Mouse (Mus musculus) midbrain, embryonic 11.5 days (tissue): ENCODE measurements at regions not wholly inside any gene's neighbourhood (a gene's known extent, or its start where the extent isn't known, plus 50 kb on each side); places are given as distances from the start of the nearest gene placed in this dataset.

Source experiments
- ATAC-seq: fragments of 200-750 bp; cut with Nextera tagmentation; 2 replicates; pipeline ENCODE4 v1.8.0; 2017; ENCODE audit warnings: moderate TSS enrichment, moderate library complexity; ENCODE audit not compliant: low FRiP score
- DNase-seq: peaks from one replicate; pipeline ENCODE4 v3.0.0; 2015; ENCODE audit warnings: low spot score; ENCODE audit errors: missing footprints
- H3K27ac ChIP-seq: fragments of 300-500 bp; sonication (generic); 2 replicates; pipeline ENCODE4 v1.5.1; 2014; ENCODE audit warnings: low read depth, low read length
- H3K27me3 ChIP-seq: fragments of 300-500 bp; sonication (generic); 2 replicates; pipeline ENCODE4 v1.6.1; 2014; ENCODE audit warnings: mild to moderate bottlenecking, low read length, moderate library complexity, mixed read lengths; ENCODE audit not compliant: control insufficient read depth, insufficient read depth
- H3K36me3 ChIP-seq: fragments of 300-500 bp; sonication (generic); 2 replicates; pipeline ENCODE4 v1.6.1; 2014; ENCODE audit warnings: mild to moderate bottlenecking, low read length, moderate library complexity, mixed read lengths; ENCODE audit not compliant: control insufficient read depth, insufficient read depth
- H3K4me1 ChIP-seq: fragments of 300-500 bp; sonication (generic); 2 replicates; pipeline ENCODE4 v1.6.1; 2014; ENCODE audit warnings: low read length; ENCODE audit not compliant: control insufficient read depth, insufficient read depth
- H3K4me2 ChIP-seq: fragments of 300-500 bp; sonication (generic); 2 replicates; pipeline ENCODE4 v1.6.1; 2014; ENCODE audit warnings: mild to moderate bottlenecking, moderate library complexity
- H3K4me3 ChIP-seq: fragments of 300-500 bp; sonication (generic); 2 replicates; pipeline ENCODE4 v1.5.1; 2014; ENCODE audit warnings: low read depth, low read length
- H3K9ac ChIP-seq: fragments of 300-500 bp; sonication (generic); 2 replicates; pipeline ENCODE4 v1.6.1; 2014; ENCODE audit warnings: low read length
- H3K9me3 ChIP-seq: fragments of 300-500 bp; sonication (generic); 2 replicates; pipeline ENCODE4 v1.6.1; 2016; ENCODE audit warnings: low read length; ENCODE audit not compliant: control insufficient read depth
- WGBS: fragments of 180-500 bp; shearing (Covaris S2); extraction: QIAGEN DNeasy Blood & Tissue Kit; methylation state at CpG from one replicate; pipeline ENCODE4 v1.1.7; 2014; 5-methylcytosine and 5-hydroxymethylcytosine counted together

DNA sequence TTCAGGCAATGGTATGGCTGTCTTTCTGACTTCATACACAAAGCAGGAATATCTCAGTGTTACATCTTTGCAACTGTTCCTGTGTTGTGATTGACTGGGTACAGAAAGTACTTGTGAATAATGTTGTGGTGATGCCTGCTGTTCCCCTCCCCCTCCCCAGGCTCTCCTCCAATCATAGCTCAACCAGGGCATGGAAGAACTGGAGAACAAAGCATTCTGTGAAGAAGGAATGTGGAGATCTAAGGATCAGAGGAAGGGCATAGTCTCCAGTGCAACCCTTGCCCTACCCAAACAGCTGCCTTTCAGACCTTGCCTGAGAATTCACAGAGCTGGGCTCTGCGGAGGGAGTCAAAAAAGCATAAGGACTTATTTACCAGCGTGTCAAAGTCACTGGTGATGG, 326.9 kb downstream of the Ice1 start:
- Histone ChIP-seq H3K36me3 (no peaks in the 10 kb centered on the region), H3K4me3 (no peak overlapping the region), H3K9ac (no peak overlapping the region), H3K27ac (no peak overlapping the region), H3K4me1 (peaks cover 5% of the 10 kb centered on the region), H3K27me3 (no peaks in the 10 kb centered on the region), H3K9me3 (no peaks in the 10 kb centered on the region), H3K4me2 (no peak overlapping the region)
- peak; percentile 76 for ATAC-seq
- no peak for DNase-seq
- 44% methylated on average over 2 of the region's 2 CpGs for WGBS

DNA sequence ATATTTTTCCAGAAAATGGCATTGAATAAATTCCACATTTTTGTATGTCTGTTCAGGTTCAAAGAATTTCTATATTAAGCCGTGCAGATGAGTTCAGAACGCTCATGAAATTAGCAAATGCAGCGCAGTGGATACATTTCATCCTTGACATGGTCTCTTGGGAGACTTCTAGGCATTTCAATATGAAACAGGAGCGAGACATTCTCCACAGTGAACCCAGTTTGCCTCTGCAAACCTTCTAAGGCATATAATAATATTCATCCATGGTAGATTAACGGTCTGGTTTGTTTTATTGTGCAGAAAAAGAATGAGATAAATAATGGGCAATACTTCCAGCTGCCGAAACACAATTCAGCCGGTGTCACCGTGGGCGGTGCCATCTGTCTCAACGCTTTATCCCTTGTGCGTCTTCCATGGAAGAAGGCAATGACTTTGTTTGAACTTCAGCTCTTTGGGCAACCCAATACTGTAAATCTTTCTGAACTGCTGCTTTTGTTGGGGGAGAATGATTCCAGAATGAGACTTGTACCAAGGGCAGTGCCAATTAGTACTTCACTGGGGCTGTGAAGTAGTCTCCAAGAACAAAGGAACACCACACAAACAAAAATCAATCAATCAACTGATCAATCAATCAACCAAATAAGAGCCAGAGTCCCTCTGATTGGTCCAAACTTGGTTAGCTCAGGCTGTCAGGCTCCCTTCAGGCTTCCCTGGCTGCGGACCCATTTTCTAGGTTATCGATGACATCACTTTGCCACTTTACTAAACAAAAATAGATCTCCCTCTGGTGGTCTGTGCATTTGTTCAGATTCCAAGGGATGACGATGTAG, 326.0 kb downstream of the Ice1 start:
- Histone ChIP-seq H3K4me3 (no peak overlapping the region), H3K27me3 (no peaks in the 10 kb centered on the region), H3K36me3 (no peaks in the 10 kb centered on the region), H3K4me1 (peaks cover 5% of the 10 kb centered on the region), H3K27ac (no peak overlapping the region), H3K4me2 (no peak overlapping the region), H3K9ac (no peak overlapping the region), H3K9me3 (no peaks in the 10 kb centered on the region)
- WGBS: 81% methylated on average over 14 of the region's 14 CpGs
- ATAC-seq (no peak), DNase-seq (no peak)

DNA sequence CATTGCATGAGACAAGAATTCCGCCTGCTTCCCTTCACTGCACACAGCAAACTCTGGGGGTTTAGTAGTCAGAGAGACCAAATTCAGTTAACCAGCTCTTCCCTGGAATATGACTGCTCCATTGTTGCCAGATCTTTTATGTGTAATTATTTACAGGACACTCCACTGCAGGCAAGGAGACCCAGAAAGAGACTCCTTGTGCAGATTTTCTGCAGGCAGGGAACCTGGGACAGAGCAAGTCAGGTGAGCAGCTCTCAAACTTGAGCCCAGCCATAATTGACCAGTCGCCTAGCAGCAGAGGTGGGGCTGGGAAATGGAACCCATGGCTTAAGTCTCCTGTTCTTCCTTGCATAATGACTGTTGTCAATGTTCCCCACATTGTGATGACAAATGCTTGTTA, 324.2 kb downstream of the Ice1 start:
- 74% methylated on average over 2 of the region's 2 CpGs for WGBS

DNA sequence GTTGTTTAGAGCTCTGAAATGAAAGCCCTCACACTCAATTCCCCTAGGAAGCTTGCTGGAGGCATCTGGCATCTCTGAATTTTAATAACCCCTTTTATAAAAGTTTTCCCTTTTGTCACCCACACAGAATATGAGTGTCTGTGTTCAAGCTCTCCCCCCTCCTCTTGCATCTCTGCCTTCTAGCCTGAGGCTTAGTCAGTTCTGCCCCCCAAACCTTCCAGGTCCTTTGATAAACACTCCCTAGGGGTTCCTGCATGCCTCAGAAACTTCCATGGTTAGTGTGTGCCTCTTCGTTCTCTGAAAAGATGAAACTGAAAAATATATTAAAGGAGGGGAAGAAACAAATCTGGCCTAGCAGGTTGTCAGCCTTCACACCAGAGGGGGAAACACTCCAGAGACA, 313.9 kb downstream of the Ice1 start:
- 65% methylated on average over 1 of the region's 1 CpGs for WGBS
- ATAC-seq: no peak
- Histone ChIP-seq H3K9me3 (no peaks in the 10 kb centered on the region), H3K36me3 (no peaks in the 10 kb centered on the region), H3K4me3 (no peak overlapping the region), H3K4me2 (no peak overlapping the region), H3K9ac (no peak overlapping the region), H3K4me1 (no peaks in the 10 kb centered on the region), H3K27ac (no peak overlapping the region), H3K27me3 (no peaks in the 10 kb centered on the region)
- DNase-seq: no peak

More for the DNA sequence above, 324.2 kb downstream of the Ice1 start:
- no peaks in the 10 kb centered on the region for H3K27me3 ChIP-seq
- no peak overlapping the region for H3K27ac ChIP-seq
- ATAC-seq (no peak), DNase-seq (no peak)
- no peaks in the 10 kb centered on the region for H3K36me3 ChIP-seq
- no peak overlapping the region for H3K4me2 ChIP-seq
- H3K9ac ChIP-seq: no peak overlapping the region
- H3K4me3 ChIP-seq: no peak overlapping the region
- peaks cover 5% of the 10 kb centered on the region for H3K4me1 ChIP-seq
- H3K9me3 ChIP-seq: no peaks in the 10 kb centered on the region

DNA sequence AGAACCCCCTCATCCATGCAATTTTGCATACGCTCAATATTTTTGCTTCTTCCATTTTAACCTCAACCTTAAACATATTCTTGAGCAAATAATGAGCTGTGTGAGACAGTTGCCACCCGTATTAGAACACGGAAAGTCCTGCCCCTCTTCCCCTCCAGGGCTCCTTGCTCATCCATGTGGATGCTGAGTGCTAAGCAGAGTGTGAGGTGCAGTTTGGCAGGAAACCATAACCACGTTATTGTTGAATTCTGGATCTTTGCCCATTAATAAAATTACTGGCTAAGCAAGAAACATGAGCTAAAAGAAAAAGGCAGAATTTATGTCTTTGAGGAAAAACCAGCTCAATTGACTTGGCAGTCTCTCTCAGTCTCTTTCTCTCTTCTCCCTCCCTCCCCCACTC, 301.4 kb downstream of the Ice1 start:
- H3K27ac ChIP-seq: no peak overlapping the region
- H3K9me3 ChIP-seq: no peaks in the 10 kb centered on the region
- H3K9ac ChIP-seq: no peak overlapping the region
- WGBS: 84% methylated on average over 4 of the region's 4 CpGs
- no peaks in the 10 kb centered on the region for H3K36me3 ChIP-seq
- DNase-seq (no peak), ATAC-seq (no peak)
- H3K4me1 ChIP-seq: 0 out of 2 replicates have a peak, but pooled peaks cover 3% of the 10 kb centered on the region
- no peak overlapping the region for H3K4me2 ChIP-seq
- H3K4me3 ChIP-seq: no peak overlapping the region
- no peaks in the 10 kb centered on the region for H3K27me3 ChIP-seq

DNA sequence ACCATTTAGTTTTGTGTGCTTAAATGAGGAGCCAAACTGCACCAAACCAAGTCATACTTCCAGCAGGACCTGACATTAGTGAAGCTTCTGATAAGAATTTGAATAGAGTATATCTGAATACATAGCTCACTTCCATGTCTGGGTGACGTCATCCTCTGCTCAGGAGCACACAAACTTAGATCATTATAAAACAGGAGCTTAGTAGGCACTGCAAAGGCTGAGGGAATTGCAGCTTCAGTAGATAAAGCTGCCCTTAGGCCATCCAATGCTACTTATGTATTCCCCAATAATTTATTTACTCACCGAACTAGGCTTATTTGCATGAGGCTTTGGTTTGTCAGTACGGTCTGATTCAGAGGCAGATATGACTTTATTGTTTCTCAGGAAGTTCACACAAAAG, 297.0 kb downstream of the Ice1 start:
- Histone ChIP-seq H3K27ac (no peak overlapping the region), H3K36me3 (no peaks in the 10 kb centered on the region), H3K27me3 (no peaks in the 10 kb centered on the region), H3K9me3 (no peaks in the 10 kb centered on the region), H3K4me1 (peaks cover 7% of the 10 kb centered on the region; the same call in 1 of the 2 replicates), H3K9ac (no peak overlapping the region), H3K4me3 (no peak overlapping the region), H3K4me2 (no peak overlapping the region)
- ATAC-seq (no peak), DNase-seq (no peak)
- 67% methylated on average over 3 of the region's 3 CpGs for WGBS

DNA sequence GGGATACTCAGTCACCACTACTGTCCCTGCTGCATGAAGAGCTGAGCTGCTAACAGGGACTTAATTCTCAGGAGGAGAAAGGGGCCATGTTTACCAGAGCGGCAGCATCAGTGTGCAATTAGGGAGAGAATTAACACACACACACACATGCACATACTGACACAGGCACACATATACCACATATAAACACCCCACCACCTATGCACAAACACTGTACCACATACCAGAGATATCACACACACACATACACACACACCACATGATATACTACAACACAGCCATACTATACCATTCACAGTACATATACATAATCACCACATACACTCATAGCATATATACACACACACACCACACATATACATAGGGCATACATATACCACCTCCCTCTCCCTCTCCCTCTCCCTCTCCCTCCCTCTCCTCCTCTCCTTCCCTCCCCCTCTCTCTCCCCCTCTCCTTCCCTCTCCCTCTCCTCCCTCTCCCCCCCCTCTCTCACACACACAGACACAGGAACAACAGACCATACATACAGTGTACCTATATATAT, 294.2 kb downstream of the Ice1 start:
- ATAC-seq: peak; percentile 41
- Histone ChIP-seq H3K4me2 (no peak overlapping the region), H3K9ac (no peak overlapping the region), H3K27me3 (no peaks in the 10 kb centered on the region), H3K27ac (no peak overlapping the region), H3K9me3 (no peaks in the 10 kb centered on the region), H3K4me3 (no peak overlapping the region), H3K36me3 (no peaks in the 10 kb centered on the region), H3K4me1 (peaks cover 7% of the 10 kb centered on the region; the same call in 1 of the 2 replicates)
- WGBS: 92% methylated on average over 1 of the region's 1 CpGs
- peak; percentile 72 for DNase-seq

DNA sequence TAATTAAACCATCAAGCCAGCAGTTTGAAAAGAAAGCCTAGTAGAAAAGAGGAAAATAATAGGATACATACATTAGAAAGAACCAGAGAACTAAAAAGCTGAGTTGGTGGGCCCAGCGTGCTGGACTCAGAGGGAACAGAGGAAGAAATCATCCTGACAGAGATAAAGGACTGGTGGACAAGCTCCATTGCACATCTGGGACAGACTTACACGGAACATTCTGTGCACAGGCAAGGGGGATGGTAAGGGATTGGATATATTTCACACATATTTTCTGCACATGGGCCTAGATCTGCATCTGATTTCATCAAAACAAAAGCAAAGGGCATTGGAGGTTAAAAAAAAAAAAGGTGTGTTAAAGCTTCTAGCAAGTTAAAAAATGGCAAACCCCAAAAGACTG, 293.5 kb downstream of the Ice1 start:
- Histone ChIP-seq H3K4me3 (no peak overlapping the region), H3K9me3 (no peaks in the 10 kb centered on the region), H3K27ac (no peak overlapping the region; the same call in 1 of the 2 replicates), H3K27me3 (no peaks in the 10 kb centered on the region), H3K4me1 (peaks cover 7% of the 10 kb centered on the region; the same call in 1 of the 2 replicates), H3K36me3 (no peaks in the 10 kb centered on the region), H3K4me2 (no peak overlapping the region), H3K9ac (no peak overlapping the region)
- 29% methylated on average over 2 of the region's 2 CpGs for WGBS
- DNase-seq (no peak), ATAC-seq (peak; percentile 56; the same call in 1 of the 2 replicates)

DNA sequence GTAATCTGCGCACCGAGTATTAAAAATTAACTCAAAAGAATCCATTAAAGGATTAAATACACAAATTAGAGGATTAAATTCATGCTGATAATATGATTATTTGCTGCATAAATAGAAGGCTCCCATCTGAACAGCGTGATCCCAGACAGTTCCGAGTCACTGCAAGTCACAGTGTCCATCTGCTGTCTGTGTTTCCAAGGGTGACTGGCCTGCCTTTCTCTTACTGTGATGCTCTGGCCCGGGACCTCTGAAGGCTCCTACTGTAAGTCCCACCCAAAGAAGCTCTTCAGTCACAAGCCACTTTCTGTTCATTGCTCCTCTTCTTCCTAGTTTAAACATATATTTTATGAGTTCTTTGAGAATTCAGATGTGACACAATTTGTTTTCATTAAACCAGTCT, 293.1 kb downstream of the Ice1 start:
- Histone ChIP-seq H3K9me3 (no peaks in the 10 kb centered on the region), H3K36me3 (no peaks in the 10 kb centered on the region), H3K4me2 (no peak overlapping the region), H3K4me1 (peaks cover 7% of the 10 kb centered on the region; the same call in 1 of the 2 replicates), H3K27ac (no peak overlapping the region; the same call in 1 of the 2 replicates), H3K9ac (no peak overlapping the region), H3K27me3 (no peaks in the 10 kb centered on the region), H3K4me3 (no peak overlapping the region)
- 30% methylated on average over 5 of the region's 5 CpGs for WGBS
- DNase-seq (peak; percentile 85), ATAC-seq (peak; percentile 69; the same call in 1 of the 2 replicates)
